Mouse (Mus musculus) embryo, embryonic 11 days (tissue): ENCODE results near the gene Ldhc.
A peak's percentile ranks its signal among the peaks of the same experiment; 100 is the strongest.

Experiments
- DNase-seq: peaks from one replicate; pipeline ENCODE4 v3.0.0-alpha.2; 2015

Gene Ldhc

DNA sequence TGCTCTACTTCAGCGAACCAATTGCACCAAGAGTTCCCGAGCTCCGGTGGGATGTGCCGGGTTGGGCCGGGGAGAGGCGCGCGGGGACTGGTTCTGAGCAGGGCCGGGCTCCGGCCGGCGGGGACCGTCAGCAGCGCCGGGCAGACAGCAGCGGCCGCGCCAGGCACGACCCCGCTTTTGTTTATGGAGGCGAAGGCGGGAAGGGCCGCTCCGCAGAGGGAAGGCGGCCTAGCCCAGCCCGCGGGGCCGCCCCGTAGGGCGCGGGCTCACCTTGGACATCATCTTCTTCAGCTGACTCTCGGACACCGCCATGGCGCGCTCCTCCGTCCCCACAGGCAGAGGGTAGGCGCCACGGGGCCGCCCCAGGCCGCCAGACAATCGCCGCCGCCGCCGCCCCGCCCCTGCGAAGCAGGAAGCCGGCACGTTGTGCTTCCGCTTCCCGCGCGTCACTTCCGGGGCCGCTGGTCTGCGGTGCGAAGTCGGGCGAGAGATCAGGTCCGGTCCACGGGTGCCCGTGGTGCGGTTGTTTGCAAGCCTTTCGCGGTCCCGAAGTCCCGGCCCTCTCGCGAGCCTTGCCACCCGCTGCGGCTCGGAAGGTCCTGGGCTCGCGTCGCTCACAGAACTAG is 58.7 kb downstream of the Ldhc start, which contains the start of gene Tsg101:
Tsg101 (minus strand) TSS at position 419 of the 626 bp plus-strand sequence.
- DNase-seq = peak; percentile 95

- no peak for DNase-seq
These were observed 61.1 kb downstream of the Ldhc start for GRCm38 (mm10) chr7:46922075-46922474.
